Mouse (Mus musculus): ENCODE results near the gene Tspan18.

Tspan18 gene

GRCm38 (mm10) chr2:93188020-93188760, 146.1 kb downstream of the Tspan18 start:
- no peak for DNase-seq (ENCODE audit: extremely low spot score, low read depth, low spot score)

DNA sequence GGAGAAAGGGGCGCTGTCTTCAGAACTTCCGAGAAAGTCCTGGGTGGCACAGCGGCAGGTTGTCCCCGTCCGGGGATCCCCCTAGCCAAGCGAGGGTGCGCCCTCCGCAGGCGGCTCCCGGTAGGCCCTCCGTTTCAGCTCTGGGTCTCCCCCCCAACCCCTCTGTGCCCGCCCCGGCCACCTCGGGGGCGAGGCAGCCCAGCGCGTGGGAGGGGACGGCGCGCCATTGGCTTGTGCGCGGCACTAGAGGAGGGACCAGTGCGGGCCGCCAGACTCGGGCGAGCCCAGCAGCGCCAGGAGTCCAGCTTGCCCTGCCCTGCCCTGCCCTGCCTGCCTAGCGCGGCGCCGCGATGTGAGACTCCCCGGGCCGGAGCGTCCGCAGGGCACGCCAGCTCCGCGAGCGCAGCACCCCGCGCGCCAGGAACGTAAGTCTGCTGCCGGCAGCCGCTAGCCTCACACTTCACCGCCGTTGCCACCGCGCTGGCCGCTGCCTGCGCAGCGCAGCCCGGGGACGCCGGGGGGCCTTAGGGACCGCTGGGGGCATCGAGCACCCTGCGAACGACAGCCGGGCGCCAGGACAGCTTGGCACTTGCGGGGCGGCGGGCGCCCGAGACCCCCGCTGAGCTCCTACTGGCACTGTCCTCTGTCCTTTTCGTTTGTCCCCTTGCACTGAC, 146.8 kb downstream of the Tspan18 start, which contains the start of gene Trp53i11:
Gene Trp53i11 (plus strand): TSS at position 226 of the 674 bp plus-strand sequence.
- no peak for DNase-seq (ENCODE audit: extremely low spot score, low read depth, low spot score)

- no peak for DNase-seq (ENCODE audit: extremely low spot score, low read depth, low spot score)
These were observed 151.4 kb downstream of the Tspan18 start for GRCm38 (mm10) chr2:93182859-93183258.

GRCm38 (mm10) chr2:93180077-93180844, 154.0 kb downstream of the Tspan18 start:
- DNase-seq (ENCODE audit: extremely low spot score, low read depth, low spot score), result no peak

DNA sequence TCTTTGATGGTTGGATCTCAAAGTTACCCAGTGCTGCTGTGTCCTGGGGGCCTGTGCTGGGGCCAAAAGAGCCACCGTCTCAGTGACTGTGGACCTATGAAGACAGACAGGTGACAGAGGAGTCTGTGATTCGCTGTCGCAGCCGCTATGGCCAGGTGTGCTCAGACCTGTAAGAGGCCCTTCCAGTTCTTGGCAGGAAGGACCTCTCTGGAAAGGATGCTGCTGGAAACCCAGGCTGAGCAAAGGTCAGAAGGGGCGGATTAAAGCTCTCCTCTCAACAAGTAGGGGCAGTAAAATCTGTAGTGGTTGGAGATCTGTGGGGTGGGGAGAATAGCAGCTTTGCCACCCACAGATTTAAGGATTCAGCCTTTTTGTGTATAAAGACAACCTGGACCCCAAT, 154.7 kb downstream of the Tspan18 start:
- DNase-seq (ENCODE audit: extremely low spot score, low read depth, low spot score), result no peak

- DNase-seq (ENCODE audit: extremely low spot score, low read depth, low spot score), result no peak
These were observed 156.0 kb downstream of the Tspan18 start for GRCm38 (mm10) chr2:93178313-93178677.

- no peak for DNase-seq (ENCODE audit: extremely low spot score, low read depth, low spot score)
These were observed 156.5 kb downstream of the Tspan18 start for GRCm38 (mm10) chr2:93177668-93178312.

DNA sequence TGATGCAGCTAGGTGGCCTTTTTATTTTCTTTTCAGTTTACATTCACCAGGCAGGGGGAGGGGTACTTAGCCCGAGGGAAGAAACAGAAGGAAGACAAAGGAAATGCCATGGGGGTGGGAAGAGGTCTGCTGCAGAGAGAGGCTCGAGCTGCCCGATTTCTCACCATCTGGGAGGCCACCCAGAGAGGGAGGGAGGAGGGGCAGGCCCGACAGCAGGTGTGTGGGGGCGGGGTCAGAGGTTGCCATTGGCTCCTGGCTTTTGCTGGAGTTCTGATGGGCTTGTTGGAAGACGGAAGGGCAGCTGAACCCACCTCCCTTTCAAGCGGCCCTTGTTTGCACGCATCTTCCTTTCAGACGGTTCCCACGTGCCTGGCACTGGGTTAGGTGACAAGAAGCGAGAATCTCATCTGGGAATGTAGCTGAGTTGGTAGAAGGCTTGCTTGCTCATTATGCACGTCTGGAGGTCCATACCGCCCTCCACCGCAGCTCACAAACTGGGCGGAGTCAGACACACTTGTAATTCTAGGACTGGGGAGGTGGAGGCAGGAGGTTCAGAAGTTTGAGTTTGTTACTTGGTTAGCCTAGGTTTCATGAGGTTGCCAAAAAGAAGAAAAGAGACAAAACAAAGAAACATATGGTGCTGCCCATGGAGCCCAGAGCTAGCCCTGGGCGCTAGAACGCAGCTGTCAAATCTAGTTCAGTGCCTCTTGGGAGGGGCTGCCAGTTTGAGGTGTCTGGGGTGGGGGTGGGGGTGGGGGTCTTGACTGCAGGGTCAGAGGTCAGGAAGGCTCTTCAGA, 157.2 kb downstream of the Tspan18 start:
- no peak for DNase-seq (ENCODE audit: extremely low spot score, low read depth, low spot score)

GRCm38 (mm10) chr2:93176193-93176798, 158.0 kb downstream of the Tspan18 start:
- DNase-seq (ENCODE audit: extremely low spot score, low read depth, low spot score), result no peak

GRCm38 (mm10) chr2:93175721-93176120, 158.6 kb downstream of the Tspan18 start:
- no peak for DNase-seq (ENCODE audit: extremely low spot score, low read depth, low spot score)

GRCm38 (mm10) chr2:93175278-93175677, 159.0 kb downstream of the Tspan18 start:
- no peak for DNase-seq (ENCODE audit: extremely low spot score, low read depth, low spot score)

- DNase-seq (ENCODE audit: extremely low spot score, low read depth, low spot score), result no peak
These were observed 160.1 kb downstream of the Tspan18 start for GRCm38 (mm10) chr2:93174159-93174558.

GRCm38 (mm10) chr2:93172460-93172859, 161.8 kb downstream of the Tspan18 start:
- no peak for DNase-seq (ENCODE audit: extremely low spot score, low read depth, low spot score)

DNA sequence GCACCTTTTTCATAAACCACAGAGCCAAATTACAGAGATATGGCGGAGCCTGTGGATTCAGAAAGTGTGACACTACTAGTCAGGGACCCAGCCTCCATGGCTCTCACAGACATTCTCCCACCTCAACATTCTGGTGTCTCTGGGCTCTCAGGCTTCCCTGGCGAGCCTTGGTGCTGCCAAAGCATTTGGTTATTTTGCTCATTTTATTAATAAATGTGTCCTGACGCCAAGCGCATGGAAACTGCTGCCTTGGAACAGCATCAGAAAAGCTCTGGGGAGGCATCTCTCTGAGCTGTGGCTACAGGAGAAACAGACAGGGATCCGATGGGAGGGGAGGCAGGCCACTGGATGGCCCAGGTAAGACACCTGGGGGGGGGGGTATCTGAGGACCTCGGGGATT, 162.4 kb downstream of the Tspan18 start:
- no peak for DNase-seq (ENCODE audit: extremely low spot score, low read depth, low spot score)

DNA sequence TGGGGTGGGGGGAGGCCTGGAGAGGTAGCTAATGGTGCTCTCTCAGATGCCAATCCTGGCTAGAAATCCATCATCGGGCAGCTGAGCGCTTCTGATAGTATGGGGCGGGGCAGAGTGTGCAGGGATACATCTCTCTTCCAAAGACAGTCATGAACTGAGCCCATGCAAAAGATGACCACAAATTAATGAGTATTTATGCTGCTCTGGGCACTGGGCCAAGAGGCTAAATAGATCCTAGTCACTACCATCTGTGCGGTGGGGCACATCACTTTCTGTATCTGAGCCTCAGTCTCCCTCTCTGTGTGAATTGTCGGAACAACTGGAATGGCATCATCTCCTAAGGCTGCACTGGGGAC, 163.5 kb downstream of the Tspan18 start:
- no peak for DNase-seq (ENCODE audit: extremely low spot score, low read depth, low spot score)

- DNase-seq (ENCODE audit: extremely low spot score, low read depth, low spot score), result no peak
These were observed 164.0 kb downstream of the Tspan18 start for GRCm38 (mm10) chr2:93170156-93170844.

DNA sequence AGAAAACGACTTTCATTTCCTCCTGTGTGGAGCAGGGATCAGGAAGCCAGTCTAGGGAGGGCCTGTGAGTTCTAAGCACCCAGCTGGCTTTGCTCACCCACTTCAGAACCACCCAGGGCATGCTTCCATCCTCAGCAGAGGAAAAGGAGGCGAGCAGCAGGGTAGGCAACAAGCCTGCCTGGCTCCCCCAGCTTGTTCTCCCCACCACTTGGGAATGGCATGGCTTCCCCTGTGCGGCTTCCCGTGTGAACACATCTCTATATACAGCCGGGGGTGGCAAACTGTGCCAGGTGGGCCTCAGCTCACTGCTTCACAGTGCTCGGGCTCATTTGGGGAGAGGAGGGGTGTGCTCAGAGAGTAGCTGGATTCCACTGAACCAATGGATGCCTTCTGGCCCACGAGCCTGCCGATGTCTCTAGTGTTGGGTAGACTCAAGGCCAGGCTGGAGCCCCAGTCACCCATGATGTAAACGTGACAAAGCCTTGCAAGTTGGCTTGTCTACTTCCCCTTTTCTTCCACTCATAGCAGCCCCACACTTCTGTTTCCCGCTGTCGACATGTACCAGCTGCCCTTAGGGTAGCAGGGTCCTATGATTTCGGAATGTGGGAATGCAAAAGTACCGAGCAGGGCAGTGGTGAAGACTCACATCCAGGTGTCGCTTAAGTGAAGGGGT, 167.4 kb downstream of the Tspan18 start:
- no peak for DNase-seq (ENCODE audit: extremely low spot score, low read depth, low spot score)

DNA sequence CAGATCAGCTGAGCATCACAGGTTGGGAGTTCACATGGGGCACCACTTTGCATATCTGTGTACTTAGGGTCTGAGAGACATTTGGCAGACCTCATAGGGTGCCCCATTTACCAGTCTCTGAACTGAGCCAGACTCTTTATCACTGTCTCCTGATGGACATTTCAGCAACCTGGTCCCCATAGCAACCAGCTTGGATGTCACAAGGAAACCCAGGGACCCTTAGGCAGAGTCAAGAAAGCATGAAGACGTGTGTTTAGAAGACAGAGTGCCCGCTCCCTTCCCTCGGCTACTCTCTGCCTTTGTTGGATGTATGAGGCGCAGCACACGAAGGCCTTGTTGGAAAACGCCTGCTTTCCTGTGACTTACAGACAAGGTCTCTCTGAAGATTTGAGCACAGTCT, 168.0 kb downstream of the Tspan18 start:
- DNase-seq (ENCODE audit: extremely low spot score, low read depth, low spot score), result no peak

DNA sequence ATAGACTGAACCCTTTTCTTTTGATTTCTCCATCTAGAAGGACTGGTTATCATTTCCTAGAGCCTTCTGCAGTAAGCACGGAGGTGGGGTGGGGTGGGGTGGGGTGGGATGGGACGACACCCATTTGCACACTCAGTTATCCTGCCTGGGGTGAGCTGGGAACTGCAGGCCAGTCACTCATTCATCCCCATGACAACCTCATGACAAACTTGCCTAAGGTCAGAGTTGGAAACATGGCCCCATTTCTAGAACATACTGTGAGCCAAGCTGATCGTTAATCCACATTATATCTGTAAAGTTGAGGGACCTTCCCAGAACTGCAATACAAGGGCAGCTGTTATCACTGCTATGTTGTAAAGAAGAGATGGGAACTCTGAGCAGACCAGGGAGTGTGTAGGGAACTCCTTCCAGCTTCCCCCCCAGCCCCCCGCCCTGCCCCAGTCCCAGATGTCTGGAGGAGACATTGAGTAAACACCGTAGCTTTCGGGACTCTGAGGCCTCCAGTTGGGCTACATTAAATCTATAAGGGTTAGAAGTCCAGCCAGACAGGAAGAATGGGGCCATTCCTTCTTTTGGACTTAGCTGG, 170.5 kb downstream of the Tspan18 start:
- DNase-seq (ENCODE audit: extremely low spot score, low read depth, low spot score), result no peak

Measured in hindlimb bud, embryonic 11.5 days (tissue).